In genomic region chr13:94154512-94155296, GRCm38 (mm10) we compare ENCODE assay signal across 14 mouse cellular contexts.
DNase-seq lines count a peak whose midpoint lies in the region; ATAC-seq and TF ChIP-seq lines count a peak whose summit lies in the region.
"Had no signal": no experiment of that assay in that cellular context is flagged by ENCODE, and none has a peak within 500 bp of the region (broad histone marks: within the 10 kb centered on the region; RNA-seq: fewer than 3 reads in every experiment).

No protein-coding gene starts in this region.

- no peak overlapping the region for H3K27ac ChIP-seq in lung, postnatal 0 days (ENCODE audit: low read length)
- H3K27ac ChIP-seq in MEL (ENCODE audit: control insufficient read depth, low read depth, low read length), result peak overlapping the region; percentile 42
- H3K27ac ChIP-seq in bone marrow, adult 2 months (ENCODE audit: control insufficient read depth, insufficient read depth, low read depth, low read length, poor library complexity), result peak overlapping the region; percentile 33; the same call in 1 of the 2 replicates
- H3K27ac ChIP-seq: heart, embryonic 10.5 days had no signal

- no peak for TF ChIP-seq RAD21 in MEL (IDR thresholded peaks at IDR 0.05; ENCODE audit: low read depth, low read length)

- TF ChIP-seq POLR2A in lung, adult 2 months (IDR thresholded peaks at IDR 0.05; ENCODE audit: borderline replicate concordance, extremely low read depth, low read depth, low read length), result no peak
- no peak for TF ChIP-seq POLR2A in MEL (IDR thresholded peaks at IDR 0.05; ENCODE audit: control insufficient read depth in 1 of 2, insufficient read depth in 1 of 2, low read depth in 1 of 2, low read length in 2 of 2, poor library complexity in 1 of 2)
- no peak for TF ChIP-seq POLR2A in bone marrow, adult 2 months (IDR thresholded peaks at IDR 0.05; ENCODE audit: borderline replicate concordance, control insufficient read depth, low read depth, low read length)

- no peaks in the 10 kb centered on the region for H3K36me3 ChIP-seq in lung, postnatal 0 days (ENCODE audit: insufficient read depth, low read length)
- no peaks in the 10 kb centered on the region for H3K36me3 ChIP-seq in MEL (ENCODE audit: control insufficient read depth in 1 of 2, insufficient read depth in 2 of 2, low read length in 2 of 2)
- H3K36me3 ChIP-seq: heart, embryonic 10.5 days had no signal

- no peaks in the 10 kb centered on the region for H3K27me3 ChIP-seq in lung, postnatal 0 days (replicated peaks; ENCODE audit: insufficient read depth, low read length)
- no peaks in the 10 kb centered on the region; a peak in 1 of 4 replicates for H3K27me3 ChIP-seq in MEL (ENCODE audit: control insufficient read depth in 1 of 2, insufficient read depth in 2 of 2, low read length in 2 of 2)

- ATAC-seq in lung, postnatal 0 days, result peak; percentile 64
- ATAC-seq in megakaryocyte, adult 5-6 weeks (ENCODE audit: poor library complexity, severe bottlenecking), result peak; percentile 85

- TF ChIP-seq CTCF in lung, postnatal 0 days (IDR thresholded peaks at IDR 0.05), result no peak
- no peak for TF ChIP-seq CTCF in lung, adult 2 months (IDR thresholded peaks at IDR 0.05; ENCODE audit: insufficient read depth, low read length)
- TF ChIP-seq CTCF in MEL (IDR thresholded peaks at IDR 0.05 in 2 of 3, conservative IDR thresholded peaks at IDR 0.05 in 1 of 3; ENCODE audit: control insufficient read depth in 1 of 3, insufficient read depth in 1 of 3, low read depth in 2 of 3, low read length in 3 of 3, poor library complexity in 1 of 3, severe bottlenecking in 1 of 3), result no peak
- TF ChIP-seq CTCF in bone marrow, adult 2 months (IDR thresholded peaks at IDR 0.05; ENCODE audit: control insufficient read depth, insufficient read depth, low read length), result no peak

- H3K4me1 ChIP-seq in lung, postnatal 0 days (ENCODE audit: insufficient read depth, low read depth, low read length), result peaks cover 8% of the 10 kb centered on the region; the same call in 1 of the 2 replicates
- H3K4me1 ChIP-seq in lung, adult 2 months (ENCODE audit: control insufficient read depth, insufficient read depth, low read length), result no peaks in the 10 kb centered on the region
- H3K4me1 ChIP-seq in MEL (ENCODE audit: control insufficient read depth in 1 of 2, insufficient read depth in 2 of 2, low read length in 2 of 2), result no peaks in the 10 kb centered on the region
- H3K4me1 ChIP-seq in bone marrow, adult 2 months (ENCODE audit: control insufficient read depth, insufficient read depth, low read length), result peaks cover 4% of the 10 kb centered on the region; the same call in 1 of the 2 replicates

- H3K4me3 ChIP-seq in lung, postnatal 0 days (ENCODE audit: low read depth, low read length), result no peak overlapping the region
- H3K4me3 ChIP-seq in lung, adult 2 months (replicated peaks; ENCODE audit: extremely low read depth, low read depth, low read length), result no peak overlapping the region
- H3K4me3 ChIP-seq in MEL (ENCODE audit: control insufficient read depth in 1 of 2, insufficient read depth in 1 of 2, low read depth in 2 of 2, low read length in 2 of 2), result no peak overlapping the region
- H3K4me3 ChIP-seq in bone marrow, adult 2 months (replicated peaks; ENCODE audit: control insufficient read depth, low read depth, low read length), result no peak overlapping the region
- H3K4me3 ChIP-seq: heart, embryonic 10.5 days had no signal

- H3K9me3 ChIP-seq in lung, postnatal 0 days (ENCODE audit: low read length), result no peaks in the 10 kb centered on the region
- no peaks in the 10 kb centered on the region for H3K9me3 ChIP-seq in MEL (replicated peaks; ENCODE audit: insufficient read depth, low read length)
- H3K9me3 ChIP-seq: heart, embryonic 10.5 days had no signal

- no peaks in the 10 kb centered on the region for H3K79me2 ChIP-seq in MEL (ENCODE audit: control insufficient read depth, insufficient read depth, low read length, poor library complexity)

- H3K9ac ChIP-seq in lung, postnatal 0 days (replicated peaks; ENCODE audit: low read depth), result no peak overlapping the region
- no peak overlapping the region for H3K9ac ChIP-seq in MEL (ENCODE audit: control insufficient read depth, low read depth, low read length, poor library complexity, severe bottlenecking)

- 0 out of 2 replicates have a peak, but pooled peaks have one; percentile 44 for TF ChIP-seq EP300 in lung, postnatal 0 days (IDR thresholded peaks at IDR 0.05)
- TF ChIP-seq EP300 in MEL (IDR thresholded peaks at IDR 0.05; ENCODE audit: low read depth in 1 of 2, low read length in 2 of 2), result no peak

- no peak overlapping the region for H3K4me2 ChIP-seq in lung, postnatal 0 days (replicated peaks; ENCODE audit: low read depth, low read length)

- intact Hi-C loops in left cerebral cortex, postnatal 36 days (cut with DNase I), result no loop called here

- DNase-seq in lung, postnatal 0 days (ENCODE audit: low spot score), result peak; percentile 88
- DNase-seq in lung, adult 2 months, result no peak
- DNase-seq in MEL (ENCODE audit: low read depth, low spot score), result peak; percentile 50
- DNase-seq in B cell, adult 2 months, result no peak
- DNase-seq in left cerebral cortex, postnatal 36 days (ENCODE audit: low spot score in 2 of 2), result no peak
- DNase-seq in layer of hippocampus, adult 9-11 months, result no peak
- DNase-seq: cerebellum, adult 11-12 months; kidney, adult 11 months; kidney, postnatal 4 days; liver; thymus, postnatal 25 days had no signal

- WGBS in lung, postnatal 0 days, result 62% methylated on average over 15 of the region's 15 CpGs
- WGBS in lung, adult 2 months, result 65% methylated on average over 15 of the region's 15 CpGs
- WGBS in bone marrow, adult 2 months, result 49% methylated on average over 15 of the region's 15 CpGs

TF ChIP-seq in MEL, 35 proteins besides CTCF, POLR2A, EP300 and RAD21:
- TF ChIP-seq GATA1 (IDR thresholded peaks at IDR 0.05; ENCODE audit: low read depth, low read length) (no peak), TAL1 (IDR thresholded peaks at IDR 0.05; ENCODE audit: low read length) (no peak), SIN3A (IDR thresholded peaks at IDR 0.05; ENCODE audit: low read length) (no peak), ZMIZ1 (IDR thresholded peaks at IDR 0.05; ENCODE audit: low read depth, low read length) (no peak), HCFC1 (IDR thresholded peaks at IDR 0.05; ENCODE audit: low read depth, low read length) (no peak)

Comparison
In these comparisons a context has a peak if more than half of its experiments do, and no peak if none do; other contexts are left out.
1. DNase-seq: peak in lung, postnatal 0 days (single experiment) and MEL (single experiment); none in lung, adult 2 months (single experiment), B cell, adult 2 months (0 of 2), left cerebral cortex, postnatal 36 days (0 of 2) and layer of hippocampus, adult 9-11 months (single experiment).